Mouse (Mus musculus) MEL (cell line): ENCODE data around the gene Abhd12.
A peak's percentile ranks its signal among the peaks of the same experiment; 100 is the strongest.

Experiments used
- CHD2 ChIP-seq: IDR thresholded peaks from 2 replicates; pipeline ENCODE4 v1.6.1; 2011; ENCODE audit warnings: low read length, improper control_type of control experiment
- CTCF ChIP-seq, 3 experiments: IDR thresholded peaks in 2 of 3; conservative IDR thresholded peaks in 1 of 3; 2 replicates each; pipeline ENCODE4 v1.5.1; 2011 to 2012; ENCODE audit warnings: low read length in 3 of 3, low read depth in 2 of 3, mild to moderate bottlenecking in 2 of 3, improper control_type of control experiment in 1 of 3, inconsistent platforms in 1 of 3, mixed read lengths in 1 of 3, moderate library complexity in 1 of 3; ENCODE audit not compliant: control insufficient read depth in 1 of 3, insufficient read depth in 1 of 3, poor library complexity in 1 of 3, severe bottlenecking in 1 of 3
- GATA1 ChIP-seq: IDR thresholded peaks from 2 replicates; pipeline ENCODE4 v1.6.1; 2011; ENCODE audit warnings: low read depth, low read length, improper control_type of control experiment

DNA sequence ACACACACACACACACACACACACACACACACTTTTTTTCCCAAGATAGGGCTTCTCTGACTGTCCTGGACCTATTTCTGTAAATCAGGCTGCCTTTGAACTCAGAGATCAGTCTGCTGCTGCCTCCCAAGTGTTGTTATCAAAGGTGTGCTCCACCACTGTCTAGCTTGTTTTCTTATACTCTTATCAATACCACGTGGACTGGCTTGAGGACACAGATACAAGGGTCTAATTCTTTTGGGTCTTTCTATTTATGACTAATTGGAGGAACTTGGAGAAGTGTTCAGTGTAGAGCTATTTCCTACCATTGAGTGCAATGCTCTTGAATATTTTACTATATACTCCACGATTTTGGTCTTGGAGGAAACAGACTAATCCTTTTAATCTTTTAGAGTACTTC is 17.2 kb downstream of the Abhd12 start:
- TF ChIP-seq GATA1 (peak; percentile 39; the same call in 1 of the 2 replicates), CHD2 (no peak), CTCF (IDR thresholded peaks at IDR 0.05 in 2 of 3, conservative IDR thresholded peaks at IDR 0.05 in 1 of 3; ENCODE audit: control insufficient read depth in 1 of 3, insufficient read depth in 1 of 3, low read depth in 2 of 3, low read length in 3 of 3, poor library complexity in 1 of 3, severe bottlenecking in 1 of 3) (no peak)
